Mouse (Mus musculus): ENCODE measurements around the gene Pcdh9. TPM values are rescaled to one million over a fixed set of nuclear protein-coding genes. Genes with fewer than 3 reads are reported as not detected.

Pcdh9 gene
- polyA plus RNA-seq, 1 experiment from 2014 or later: 8.5 TPM

- Histone ChIP-seq H3K27me3 (ENCODE audit: control insufficient read depth, insufficient read depth, low read depth, low read length) (no peaks in the 10 kb centered on the region), H3K4me2 (ENCODE audit: low read depth, low read length) (no peak overlapping the region), H3K4me1 (replicated peaks; ENCODE audit: control insufficient read depth, insufficient read depth, low read length) (no peaks in the 10 kb centered on the region), H3K9me3 (ENCODE audit: control insufficient read depth, low read length) (no peaks in the 10 kb centered on the region), H3K4me3 (ENCODE audit: low read length) (no peak overlapping the region), H3K9ac (ENCODE audit: low read length) (no peak overlapping the region), H3K36me3 (ENCODE audit: control insufficient read depth, insufficient read depth, low read length) (no peaks in the 10 kb centered on the region), H3K27ac (ENCODE audit: low read length) (no peak overlapping the region)
- WGBS: 68% methylated on average over 11 of the region's 11 CpGs
- ATAC-seq (ENCODE audit: low read depth): no peak
Measured at GRCm38 (mm10) chr14:93543970-93544627, 346.4 kb downstream of the Pcdh9 start.

- ATAC-seq (ENCODE audit: low read depth): no peak
- H3K9ac ChIP-seq (ENCODE audit: low read length): no peak overlapping the region
- no peaks in the 10 kb centered on the region for H3K4me1 ChIP-seq (replicated peaks; ENCODE audit: control insufficient read depth, insufficient read depth, low read length)
- H3K4me2 ChIP-seq (ENCODE audit: low read depth, low read length): no peak overlapping the region
- WGBS: 69% methylated on average over 3 of the region's 3 CpGs
- no peak overlapping the region for H3K27ac ChIP-seq (ENCODE audit: low read length)
- H3K9me3 ChIP-seq (ENCODE audit: control insufficient read depth, low read length): no peaks in the 10 kb centered on the region
- H3K36me3 ChIP-seq (ENCODE audit: control insufficient read depth, insufficient read depth, low read length): no peaks in the 10 kb centered on the region
- no peaks in the 10 kb centered on the region for H3K27me3 ChIP-seq (ENCODE audit: control insufficient read depth, insufficient read depth, low read depth, low read length)
- H3K4me3 ChIP-seq (ENCODE audit: low read length): no peak overlapping the region
Measured at GRCm38 (mm10) chr14:93543561-93543960, 346.9 kb downstream of the Pcdh9 start.

GRCm38 (mm10) chr14:93534928-93535327 is 355.6 kb downstream of the Pcdh9 start:
- no peak for ATAC-seq (ENCODE audit: low read depth)

GRCm38 (mm10) chr14:93523430-93523829 is 367.0 kb downstream of the Pcdh9 start:
- no peaks in the 10 kb centered on the region for H3K4me1 ChIP-seq (replicated peaks; ENCODE audit: control insufficient read depth, insufficient read depth, low read length)
- no peaks in the 10 kb centered on the region for H3K36me3 ChIP-seq (ENCODE audit: control insufficient read depth, insufficient read depth, low read length)
- H3K9ac ChIP-seq (ENCODE audit: low read length): no peak overlapping the region
- no peak for ATAC-seq (ENCODE audit: low read depth)
- no peaks in the 10 kb centered on the region for H3K27me3 ChIP-seq (ENCODE audit: control insufficient read depth, insufficient read depth, low read depth, low read length)
- no peak overlapping the region for H3K27ac ChIP-seq (ENCODE audit: low read length)
- no peaks in the 10 kb centered on the region for H3K9me3 ChIP-seq (ENCODE audit: control insufficient read depth, low read length)
- H3K4me3 ChIP-seq (ENCODE audit: low read length): no peak overlapping the region
- no peak overlapping the region for H3K4me2 ChIP-seq (ENCODE audit: low read depth, low read length)
- 59% methylated on average over 8 of the region's 8 CpGs for WGBS

More at GRCm38 (mm10) chr14:93534928-93535327, 355.6 kb downstream of the Pcdh9 start:
- no peak overlapping the region for H3K4me3 ChIP-seq (ENCODE audit: low read length)
- H3K36me3 ChIP-seq (ENCODE audit: control insufficient read depth, insufficient read depth, low read length): no peaks in the 10 kb centered on the region
- WGBS: 61% methylated on average over 4 of the region's 4 CpGs
- no peak overlapping the region for H3K27ac ChIP-seq (ENCODE audit: low read length)
- no peaks in the 10 kb centered on the region for H3K4me1 ChIP-seq (replicated peaks; ENCODE audit: control insufficient read depth, insufficient read depth, low read length)
- H3K9me3 ChIP-seq (ENCODE audit: control insufficient read depth, low read length): no peaks in the 10 kb centered on the region
- H3K9ac ChIP-seq (ENCODE audit: low read length): no peak overlapping the region
- H3K4me2 ChIP-seq (ENCODE audit: low read depth, low read length): no peak overlapping the region
- no peaks in the 10 kb centered on the region for H3K27me3 ChIP-seq (ENCODE audit: control insufficient read depth, insufficient read depth, low read depth, low read length)

- H3K27me3 ChIP-seq (ENCODE audit: control insufficient read depth, insufficient read depth, low read depth, low read length): no peaks in the 10 kb centered on the region
- H3K4me2 ChIP-seq (ENCODE audit: low read depth, low read length): no peak overlapping the region
- no peak overlapping the region for H3K9ac ChIP-seq (ENCODE audit: low read length)
- no peak for ATAC-seq (ENCODE audit: low read depth)
- H3K36me3 ChIP-seq (ENCODE audit: control insufficient read depth, insufficient read depth, low read length): no peaks in the 10 kb centered on the region
- WGBS: 56% methylated on average over 5 of the region's 5 CpGs
- no peaks in the 10 kb centered on the region for H3K4me1 ChIP-seq (replicated peaks; ENCODE audit: control insufficient read depth, insufficient read depth, low read length)
- no peak overlapping the region for H3K4me3 ChIP-seq (ENCODE audit: low read length)
- H3K27ac ChIP-seq (ENCODE audit: low read length): no peak overlapping the region
- H3K9me3 ChIP-seq (ENCODE audit: control insufficient read depth, low read length): no peaks in the 10 kb centered on the region
Measured at GRCm38 (mm10) chr14:93520166-93520565, 370.3 kb downstream of the Pcdh9 start.

- H3K4me3 ChIP-seq (ENCODE audit: low read length): no peak overlapping the region
- H3K9ac ChIP-seq (ENCODE audit: low read length): no peak overlapping the region
- H3K36me3 ChIP-seq (ENCODE audit: control insufficient read depth, insufficient read depth, low read length): no peaks in the 10 kb centered on the region
- no peaks in the 10 kb centered on the region for H3K4me1 ChIP-seq (replicated peaks; ENCODE audit: control insufficient read depth, insufficient read depth, low read length)
- ATAC-seq (ENCODE audit: low read depth): no peak
- no peak overlapping the region for H3K27ac ChIP-seq (ENCODE audit: low read length)
- no peaks in the 10 kb centered on the region for H3K9me3 ChIP-seq (ENCODE audit: control insufficient read depth, low read length)
- H3K4me2 ChIP-seq (ENCODE audit: low read depth, low read length): no peak overlapping the region
- 61% methylated on average over 3 of the region's 3 CpGs for WGBS
- no peaks in the 10 kb centered on the region for H3K27me3 ChIP-seq (ENCODE audit: control insufficient read depth, insufficient read depth, low read depth, low read length)
Measured at GRCm38 (mm10) chr14:93516679-93517078, 373.8 kb downstream of the Pcdh9 start.

- Histone ChIP-seq H3K4me2 (ENCODE audit: low read depth, low read length) (no peak overlapping the region), H3K27ac (ENCODE audit: low read length) (no peak overlapping the region), H3K27me3 (ENCODE audit: control insufficient read depth, insufficient read depth, low read depth, low read length) (no peaks in the 10 kb centered on the region), H3K4me3 (ENCODE audit: low read length) (no peak overlapping the region), H3K4me1 (replicated peaks; ENCODE audit: control insufficient read depth, insufficient read depth, low read length) (no peaks in the 10 kb centered on the region), H3K36me3 (ENCODE audit: control insufficient read depth, insufficient read depth, low read length) (no peaks in the 10 kb centered on the region), H3K9me3 (ENCODE audit: control insufficient read depth, low read length) (no peaks in the 10 kb centered on the region), H3K9ac (ENCODE audit: low read length) (no peak overlapping the region)
- no peak for ATAC-seq (ENCODE audit: low read depth)
Measured at GRCm38 (mm10) chr14:93506107-93506506, 384.4 kb downstream of the Pcdh9 start.

GRCm38 (mm10) chr14:93498813-93499690 is 391.4 kb downstream of the Pcdh9 start:
- H3K4me1 ChIP-seq (replicated peaks; ENCODE audit: control insufficient read depth, insufficient read depth, low read length): 0 out of 2 replicates have a peak, but pooled peaks cover 9% of the 10 kb centered on the region
- peak; percentile 88 for ATAC-seq (ENCODE audit: low read depth)
- no peak overlapping the region for H3K27ac ChIP-seq (ENCODE audit: low read length)
- WGBS: 27% methylated on average over 13 of the region's 13 CpGs
- H3K27me3 ChIP-seq (ENCODE audit: control insufficient read depth, insufficient read depth, low read depth, low read length): no peaks in the 10 kb centered on the region
- H3K9ac ChIP-seq (ENCODE audit: low read length): no peak overlapping the region
- H3K4me2 ChIP-seq (ENCODE audit: low read depth, low read length): peak overlapping the region; percentile 14; the same call in 1 of the 2 replicates
- no peaks in the 10 kb centered on the region for H3K36me3 ChIP-seq (ENCODE audit: control insufficient read depth, insufficient read depth, low read length)
- H3K9me3 ChIP-seq (ENCODE audit: control insufficient read depth, low read length): no peaks in the 10 kb centered on the region
- no peak overlapping the region for H3K4me3 ChIP-seq (ENCODE audit: low read length)

- Histone ChIP-seq H3K4me1 (replicated peaks; ENCODE audit: control insufficient read depth, insufficient read depth, low read length) (no peaks in the 10 kb centered on the region), H3K27me3 (ENCODE audit: control insufficient read depth, insufficient read depth, low read depth, low read length) (no peaks in the 10 kb centered on the region), H3K9me3 (ENCODE audit: control insufficient read depth, low read length) (no peaks in the 10 kb centered on the region), H3K9ac (ENCODE audit: low read length) (no peak overlapping the region), H3K27ac (ENCODE audit: low read length) (no peak overlapping the region), H3K4me2 (ENCODE audit: low read depth, low read length) (no peak overlapping the region), H3K36me3 (ENCODE audit: control insufficient read depth, insufficient read depth, low read length) (no peaks in the 10 kb centered on the region), H3K4me3 (ENCODE audit: low read length) (no peak overlapping the region)
- WGBS: 22% methylated on average over 2 of the region's 2 CpGs
- peak; percentile 69 for ATAC-seq (ENCODE audit: low read depth)
Measured at GRCm38 (mm10) chr14:93474991-93475390, 415.5 kb downstream of the Pcdh9 start.

Data from lung, embryonic 16.5 days (tissue).